Mouse (Mus musculus): ENCODE results near the gene Scaf8. TPM values are rescaled to one million over a fixed set of nuclear protein-coding genes. Genes with fewer than 3 reads are reported as not detected.
"Not testable (repeated sequence)": the region's sequence is repeated elsewhere in the genome, so short reads cannot be mapped to it uniquely, and the experiment has no call there.

Gene Scaf8
- 10 to 100 TPM; 21.0 to 25.8 (median 22.5) TPM for total RNA-seq (2022)

GRCm38 (mm10) chr17:3114720-3115379 lies at the start of gene Scaf8:
Scaf8 (plus strand) TSS chr17:3114972.
- peak; percentile 89 to 90 for DNase-seq (ENCODE audit: low spot score in 2 of 2)

GRCm38 (mm10) chr17:3075166-3075872 lies 39.5 kb upstream of the Scaf8 start:
- no peak for DNase-seq (ENCODE audit: low spot score in 2 of 2)

DNA sequence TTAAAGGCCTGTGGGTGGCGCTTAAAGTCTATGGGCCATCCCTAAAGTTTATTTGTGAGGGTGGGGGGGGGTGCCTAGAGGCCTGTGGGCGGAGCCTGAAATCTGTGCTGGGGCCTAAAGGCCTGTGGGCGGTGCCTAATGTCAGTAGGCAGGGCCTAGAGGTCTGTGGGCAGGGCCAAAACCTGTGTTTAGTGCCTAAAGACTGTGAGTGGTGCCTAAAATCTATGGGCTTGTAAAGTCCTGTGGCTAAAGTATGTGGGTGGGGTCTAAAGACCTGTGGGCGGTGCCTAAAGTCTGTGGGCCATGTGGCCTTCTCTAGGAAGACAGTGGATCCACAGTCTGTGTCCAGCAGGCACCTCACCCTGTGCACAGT lies 38.9 kb upstream of the Scaf8 start:
- no peak for DNase-seq (ENCODE audit: low spot score in 2 of 2)

- not testable (repeated sequence) for DNase-seq (ENCODE audit: low spot score in 2 of 2)
Observed at GRCm38 (mm10) chr17:3077936-3078335, 36.8 kb upstream of the Scaf8 start.

DNA sequence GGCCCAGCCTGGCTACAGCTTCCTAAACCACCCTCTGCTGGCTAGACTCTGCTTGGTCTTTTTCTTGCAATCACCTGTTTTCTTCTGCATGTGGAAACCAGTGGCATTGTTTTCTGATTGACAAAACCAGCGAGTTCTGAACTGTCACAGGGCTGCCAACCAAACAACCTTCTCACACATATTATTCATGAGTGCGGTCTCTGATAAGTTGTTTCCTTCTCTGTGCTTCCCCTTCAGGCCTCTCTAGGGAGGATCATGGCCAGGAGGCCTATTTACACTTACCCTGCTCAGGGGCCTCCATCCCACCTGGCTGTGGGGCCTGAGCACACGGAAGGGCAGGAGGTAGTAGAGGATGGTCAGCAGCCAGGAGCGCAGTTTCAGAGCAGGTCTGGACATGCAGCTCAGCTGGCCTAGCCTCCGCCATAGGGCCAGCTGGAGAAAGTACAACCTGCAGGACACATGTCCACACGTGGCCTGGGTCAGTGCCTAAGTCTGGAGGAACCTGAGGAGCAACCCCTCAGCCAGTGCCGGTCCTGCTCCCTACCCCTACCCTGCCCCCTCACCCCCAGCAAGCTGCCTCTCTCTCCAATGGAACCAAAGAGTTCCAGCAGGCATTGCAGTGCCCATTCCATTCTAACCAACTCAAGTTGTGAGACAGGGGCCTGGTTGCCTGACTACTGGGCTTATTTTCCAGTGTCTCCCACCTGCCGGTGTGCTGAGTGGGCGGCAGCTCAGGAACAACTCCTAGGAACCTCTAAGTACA lies 34.0 kb upstream of the Scaf8 start:
- DNase-seq (ENCODE audit: low spot score in 2 of 2), result not testable (repeated sequence)

DNA sequence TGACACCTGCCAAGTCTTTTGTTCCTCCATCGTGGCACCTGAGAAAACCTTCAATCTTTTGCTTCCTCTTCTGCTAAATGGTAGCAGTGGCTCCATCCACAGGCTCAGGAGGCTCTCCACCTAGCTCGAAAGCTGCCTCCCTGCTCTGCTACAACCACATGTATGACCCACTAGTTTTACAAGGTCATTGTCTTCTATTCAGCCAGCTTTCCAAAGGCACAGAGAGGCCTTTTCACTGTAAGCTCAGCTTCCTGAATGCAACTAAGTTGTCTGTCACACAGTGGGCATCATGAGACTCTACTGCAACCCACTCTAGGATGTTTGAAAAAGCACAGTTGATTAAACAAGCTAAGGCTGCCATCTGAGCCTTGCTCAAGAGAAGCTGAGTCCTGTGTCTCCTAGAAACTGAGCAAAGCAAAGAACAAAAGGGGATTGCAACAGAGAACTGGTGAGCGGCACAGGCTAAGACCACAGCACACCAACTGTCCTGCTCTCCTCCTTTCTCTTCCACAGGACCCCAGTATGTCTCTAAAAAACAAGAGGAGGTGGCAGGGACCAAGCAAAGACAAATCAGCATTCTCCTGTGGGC lies 33.2 kb upstream of the Scaf8 start:
- peak; percentile 87 to 94 for DNase-seq (ENCODE audit: low spot score in 2 of 2)

GRCm38 (mm10) chr17:3082125-3082755 lies 32.5 kb upstream of the Scaf8 start:
- peak in 1 of 2 experiments; percentile 38 for DNase-seq (ENCODE audit: low spot score in 2 of 2)

DNA sequence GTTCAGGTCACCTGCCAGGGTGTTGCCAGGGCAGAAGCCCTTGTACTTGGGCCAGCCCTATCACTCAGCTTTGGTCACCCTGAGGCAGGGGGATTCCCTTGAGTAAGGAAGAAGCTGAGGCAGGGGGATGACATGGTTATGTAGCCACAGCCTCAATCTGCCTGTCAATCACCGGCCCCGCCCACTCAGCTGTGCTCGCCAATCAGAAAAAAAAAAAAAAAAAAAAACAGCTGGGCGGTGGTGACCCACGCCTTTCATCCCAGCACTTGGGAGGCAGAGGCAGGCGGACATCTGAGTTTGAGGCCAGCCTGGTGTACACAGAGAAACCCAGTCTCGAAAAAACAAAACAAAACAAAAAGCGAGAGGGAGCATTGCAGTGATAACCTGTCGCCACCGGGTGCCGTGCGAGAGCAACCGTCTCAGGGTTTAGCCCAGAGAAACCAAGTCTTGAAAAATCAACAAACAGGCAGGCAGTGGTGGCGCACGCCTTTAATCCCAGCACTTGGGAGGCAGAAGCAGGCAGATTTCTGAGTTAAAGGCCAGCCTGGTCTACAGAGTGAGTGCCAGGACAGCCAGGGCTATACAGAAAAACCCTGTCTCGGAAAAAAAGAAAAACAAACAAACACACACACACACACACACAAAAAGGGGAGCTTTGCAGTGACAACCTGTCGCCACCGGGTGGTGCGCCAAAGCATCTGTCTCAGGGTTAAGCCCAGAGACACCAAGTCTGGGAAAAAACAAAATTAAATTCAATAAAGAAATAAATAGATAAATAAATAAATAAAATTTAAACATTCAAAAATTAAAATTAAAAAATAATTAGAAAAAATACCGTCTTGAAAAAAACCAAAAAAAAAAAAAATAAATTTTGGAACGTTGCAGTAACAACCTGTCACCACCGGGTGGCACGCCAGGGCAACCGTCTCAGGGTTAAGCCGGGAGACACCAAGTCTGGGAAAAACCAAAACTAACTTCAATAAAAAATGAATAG lies 31.7 kb upstream of the Scaf8 start:
- peak in 1 of 2 experiments; percentile 40 for DNase-seq (ENCODE audit: low spot score in 2 of 2)

DNA sequence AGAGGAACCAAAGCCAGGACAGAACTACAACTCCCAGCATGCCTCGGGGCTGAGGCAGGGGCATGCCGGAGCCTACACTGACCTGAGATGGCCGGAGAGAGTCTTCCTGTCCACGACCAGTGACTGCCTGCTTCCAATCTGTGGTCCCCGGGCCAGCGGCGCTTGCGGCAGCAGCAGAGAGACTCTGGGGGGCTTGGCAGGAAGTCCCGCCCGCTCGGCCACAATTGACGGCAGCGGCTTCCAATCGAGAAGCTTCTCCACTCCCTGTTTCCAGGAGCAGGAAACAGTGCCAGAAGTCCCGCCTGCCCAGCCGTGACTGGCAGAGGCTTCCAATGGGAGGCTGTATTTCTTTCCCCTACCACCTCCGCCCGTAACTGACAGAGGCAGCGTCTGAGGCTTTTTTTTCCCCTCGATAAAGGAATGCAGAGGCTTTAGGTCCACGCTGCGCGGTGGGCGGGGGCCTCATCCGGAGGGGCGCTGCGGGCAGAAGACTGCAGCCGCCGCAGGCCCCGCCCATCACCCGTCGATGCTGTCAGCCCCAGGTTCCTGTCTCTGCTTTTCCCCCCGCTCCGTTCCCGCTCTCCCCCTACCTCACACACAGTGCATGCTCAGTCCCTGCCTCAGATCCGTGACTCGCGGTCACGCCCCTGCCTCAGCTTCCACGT lies 30.8 kb upstream of the Scaf8 start:
- DNase-seq (ENCODE audit: low spot score in 2 of 2), result peak; percentile 88 to 89

DNA sequence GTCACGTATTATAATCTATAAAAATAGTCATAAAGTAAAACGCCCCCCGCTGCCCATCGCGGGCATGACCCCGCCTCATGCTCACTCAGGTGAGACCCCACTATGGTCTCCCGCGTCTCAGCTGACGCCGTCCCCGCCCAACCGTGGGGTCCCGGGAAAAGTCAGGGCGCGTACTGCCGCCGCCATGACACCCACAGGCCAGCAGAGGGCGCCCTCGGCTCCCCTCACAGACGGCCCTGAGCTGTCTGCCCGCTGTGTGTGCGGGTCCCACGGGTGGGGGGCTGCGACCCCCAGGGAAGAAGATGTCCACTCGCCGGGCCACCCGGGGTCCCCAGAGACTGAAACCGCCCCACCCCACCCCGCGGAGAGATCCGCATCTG lies 30.2 kb upstream of the Scaf8 start:
- peak; percentile 64 to 66 for DNase-seq (ENCODE audit: low spot score in 2 of 2)

GRCm38 (mm10) chr17:3085152-3085551 lies 29.6 kb upstream of the Scaf8 start:
- no peak for DNase-seq (ENCODE audit: low spot score in 2 of 2)

DNA sequence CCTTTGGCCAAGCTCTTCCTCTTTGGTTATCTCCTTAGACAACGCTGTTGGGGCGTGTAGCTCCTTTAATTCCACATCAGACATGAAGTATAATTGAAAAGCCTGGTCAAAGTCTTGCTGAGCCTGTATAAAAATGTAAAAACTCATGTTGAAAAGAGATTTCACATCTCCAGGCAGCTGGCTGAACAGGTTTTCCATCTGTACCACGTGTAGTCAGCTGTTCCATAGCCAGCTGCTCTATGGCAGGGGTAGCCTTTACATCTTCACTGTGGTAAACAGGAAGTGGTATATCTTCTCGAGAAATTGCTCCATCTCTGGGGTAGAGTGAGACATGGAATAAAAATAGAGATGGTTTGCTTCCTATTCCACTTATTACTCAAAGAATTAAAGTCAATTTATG lies 22.1 kb upstream of the Scaf8 start:
- DNase-seq (ENCODE audit: low spot score in 2 of 2), result no peak

DNA sequence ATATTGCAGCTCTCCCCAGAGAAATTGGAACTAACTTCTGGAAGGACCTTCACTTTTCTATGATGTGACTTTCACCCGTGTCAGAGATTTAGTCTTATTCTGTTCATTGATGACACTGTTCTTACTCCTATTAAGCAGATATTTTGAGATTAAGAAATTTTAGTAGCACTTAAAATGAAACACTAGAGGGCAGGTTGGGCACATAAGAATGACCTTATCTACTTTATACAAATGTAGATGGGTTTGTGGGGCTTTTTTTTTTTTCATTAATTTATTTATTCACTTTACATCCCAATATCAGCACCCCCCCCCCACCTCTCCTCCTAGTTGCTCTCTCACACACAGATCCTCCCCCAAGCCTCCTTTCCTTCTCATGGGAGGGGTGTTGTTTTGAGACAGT lies 15.5 kb upstream of the Scaf8 start:
- DNase-seq (ENCODE audit: low spot score in 2 of 2), result not testable (repeated sequence)

DNA sequence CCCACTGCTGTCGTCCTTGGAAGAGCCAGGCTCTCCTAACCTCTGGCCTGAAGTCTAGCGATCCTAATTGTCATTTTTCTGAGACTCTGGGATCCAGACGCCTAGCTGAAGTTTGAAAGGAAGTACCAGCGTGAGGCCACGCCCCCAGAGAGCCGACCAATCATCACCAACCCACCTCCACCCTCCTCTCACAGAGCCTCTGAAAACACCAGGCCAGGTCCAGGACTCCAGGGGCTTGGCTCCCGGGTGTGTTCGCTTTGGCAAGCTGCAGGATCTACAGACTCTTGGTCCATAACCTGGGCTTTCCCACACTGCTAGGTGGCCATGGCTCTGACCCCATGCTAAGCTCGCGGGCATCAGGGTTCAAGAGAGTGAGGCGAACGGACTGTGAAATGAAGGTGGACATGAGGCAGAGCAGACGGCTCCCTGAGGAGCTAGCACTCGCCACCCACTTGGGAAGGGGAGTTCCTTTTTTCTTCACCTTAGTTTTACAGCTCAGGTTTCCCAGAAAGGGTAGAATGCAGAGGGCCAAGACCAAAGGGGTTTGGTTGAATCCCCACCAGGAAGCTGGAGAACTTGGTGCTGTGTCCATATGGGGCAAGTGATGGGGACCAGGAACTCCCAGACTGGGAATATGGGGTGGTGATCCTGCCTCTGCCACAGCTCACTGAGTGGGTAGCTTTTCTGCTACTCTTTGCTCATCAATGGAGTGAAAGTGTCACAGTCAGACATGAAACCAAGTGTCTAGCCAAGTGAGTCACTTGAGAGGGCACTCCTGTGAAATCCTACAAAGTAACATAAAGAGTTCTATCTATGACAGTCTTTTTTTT lies 12.2 kb upstream of the Scaf8 start:
- DNase-seq (ENCODE audit: low spot score in 2 of 2), result peak; percentile 42 to 66

- no peak for DNase-seq (ENCODE audit: low spot score in 2 of 2)
Observed at GRCm38 (mm10) chr17:3104154-3104931, 10.4 kb upstream of the Scaf8 start.

DNA sequence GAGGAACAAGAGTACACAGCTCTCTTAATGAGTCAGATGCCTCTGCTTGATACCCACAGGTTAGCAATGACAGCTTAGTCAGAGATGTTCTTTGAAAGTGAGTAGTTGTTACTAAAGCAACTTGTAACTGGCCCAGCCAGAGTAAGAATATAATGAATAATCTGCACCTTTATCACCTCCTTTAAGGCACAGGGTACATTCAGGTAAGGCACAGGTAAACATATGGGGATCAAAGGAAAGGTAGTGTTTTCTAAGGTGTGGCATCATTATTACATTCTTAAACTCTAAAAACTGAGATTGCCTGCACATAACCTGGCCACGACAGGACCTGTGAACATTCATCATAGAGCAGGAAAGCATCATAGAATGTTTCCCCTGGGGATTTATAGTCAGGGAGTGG lies 9.8 kb upstream of the Scaf8 start:
- DNase-seq (ENCODE audit: low spot score in 2 of 2), result no peak

DNA sequence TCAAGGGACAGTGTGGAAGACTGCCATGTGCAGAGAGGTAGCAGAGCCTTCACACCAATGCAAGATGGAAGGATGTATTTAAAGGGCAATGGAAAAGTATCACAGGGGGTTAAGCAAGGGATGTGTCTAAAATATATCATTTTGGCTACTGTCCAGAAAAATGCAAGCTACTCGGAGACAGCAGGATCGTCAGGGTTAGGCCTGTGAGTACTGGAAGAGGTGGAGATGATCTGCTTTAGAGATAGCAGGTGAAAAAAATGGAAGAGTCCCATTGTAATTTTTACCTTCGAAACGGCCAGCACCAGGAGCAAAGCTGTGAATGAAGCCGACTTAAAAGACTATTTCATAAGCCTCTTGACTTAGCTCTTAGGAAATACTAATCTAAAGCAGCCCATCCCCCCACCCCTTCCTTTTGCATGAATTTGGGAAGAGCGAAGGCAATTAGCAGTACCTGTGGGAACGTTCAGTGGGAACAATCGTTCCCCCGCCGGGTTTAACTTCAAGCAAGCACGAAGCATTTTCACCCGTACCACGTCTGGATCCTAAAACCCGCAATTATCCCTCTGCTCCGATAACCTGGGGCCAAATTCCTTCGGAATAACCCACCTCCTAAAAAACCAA lies 925 bp upstream of the Scaf8 start:
- no peak for DNase-seq (ENCODE audit: low spot score in 2 of 2)

DNA sequence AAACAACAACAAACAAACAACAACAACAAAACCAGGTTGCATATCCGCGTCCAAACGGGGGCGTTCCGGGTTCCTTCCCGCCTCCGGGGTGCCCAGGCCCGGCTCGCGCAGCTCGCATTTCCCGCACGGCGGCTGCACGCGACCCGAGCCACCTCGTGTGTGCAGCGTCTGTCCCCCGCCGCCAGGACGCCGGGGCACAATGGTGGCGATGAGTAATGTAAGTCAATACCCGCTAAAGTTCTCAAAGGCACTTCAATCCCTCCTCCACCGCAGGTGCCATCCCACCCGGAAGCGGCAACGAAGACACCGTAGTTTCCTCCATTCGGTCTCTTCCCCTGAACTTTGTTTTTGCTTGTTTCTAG lies 433 bp upstream of the Scaf8 start:
- no peak for DNase-seq (ENCODE audit: low spot score in 2 of 2)
